Mouse (Mus musculus): ENCODE results near the gene Sel1l3. TPM values are rescaled to one million over a fixed set of nuclear protein-coding genes. Genes with fewer than 3 reads are reported as not detected.

Gene Sel1l3
- total and polyA plus RNA-seq, 3 experiments = 0.01 TPM; not detected in 2

- no peaks in the 10 kb centered on the region for H3K27me3 ChIP-seq (ENCODE audit: control insufficient read depth in 1 of 2, insufficient read depth in 2 of 2, low read length in 2 of 2)
- no peak overlapping the region for H3K9ac ChIP-seq (ENCODE audit: control insufficient read depth, low read depth, low read length, poor library complexity, severe bottlenecking)
- no peaks in the 10 kb centered on the region for H3K4me1 ChIP-seq (ENCODE audit: control insufficient read depth in 1 of 2, insufficient read depth in 2 of 2, low read length in 2 of 2)
- H3K4me3 ChIP-seq (ENCODE audit: control insufficient read depth in 1 of 2, insufficient read depth in 1 of 2, low read depth in 2 of 2, low read length in 2 of 2) = no peak overlapping the region
- no peaks in the 10 kb centered on the region for H3K36me3 ChIP-seq (ENCODE audit: control insufficient read depth in 1 of 2, insufficient read depth in 2 of 2, low read length in 2 of 2)
- no peaks in the 10 kb centered on the region for H3K79me2 ChIP-seq (ENCODE audit: control insufficient read depth, insufficient read depth, low read length, poor library complexity)
- TF ChIP-seq MXI1 (IDR thresholded peaks at IDR 0.05; ENCODE audit: low read depth, low read length) (no peak), UBTF (IDR thresholded peaks at IDR 0.05; ENCODE audit: borderline replicate concordance, insufficient read depth, low read depth, low read length) (no peak)
- no peak for DNase-seq (ENCODE audit: low read depth, low spot score)
- no peak overlapping the region for H3K27ac ChIP-seq (ENCODE audit: control insufficient read depth, low read depth, low read length)
- H3K9me3 ChIP-seq (replicated peaks; ENCODE audit: insufficient read depth, low read length) = no peaks in the 10 kb centered on the region
Observed at GRCm38 (mm10) chr5:53124701-53125100, 89.0 kb downstream of the Sel1l3 start.

GRCm38 (mm10) chr5:53123525-53124286 lies 90.0 kb downstream of the Sel1l3 start:
- no peak for DNase-seq (ENCODE audit: low read depth, low spot score)
- no peaks in the 10 kb centered on the region for H3K4me1 ChIP-seq (ENCODE audit: control insufficient read depth in 1 of 2, insufficient read depth in 2 of 2, low read length in 2 of 2)
- no peak overlapping the region for H3K27ac ChIP-seq (ENCODE audit: control insufficient read depth, low read depth, low read length)
- no peaks in the 10 kb centered on the region for H3K27me3 ChIP-seq (ENCODE audit: control insufficient read depth in 1 of 2, insufficient read depth in 2 of 2, low read length in 2 of 2)
- no peak overlapping the region for H3K4me3 ChIP-seq (ENCODE audit: control insufficient read depth in 1 of 2, insufficient read depth in 1 of 2, low read depth in 2 of 2, low read length in 2 of 2)
- H3K9me3 ChIP-seq (replicated peaks; ENCODE audit: insufficient read depth, low read length) = no peaks in the 10 kb centered on the region
- H3K79me2 ChIP-seq (ENCODE audit: control insufficient read depth, insufficient read depth, low read length, poor library complexity) = no peaks in the 10 kb centered on the region
- no peak overlapping the region for H3K9ac ChIP-seq (ENCODE audit: control insufficient read depth, low read depth, low read length, poor library complexity, severe bottlenecking)
- H3K36me3 ChIP-seq (ENCODE audit: control insufficient read depth in 1 of 2, insufficient read depth in 2 of 2, low read length in 2 of 2) = no peaks in the 10 kb centered on the region
- TF ChIP-seq ZKSCAN1 (IDR thresholded peaks at IDR 0.05; ENCODE audit: low read depth, low read length) (no peak), TBP (IDR thresholded peaks at IDR 0.05; ENCODE audit: low read depth, low read length) (no peak), MAFK (IDR thresholded peaks at IDR 0.05; ENCODE audit: borderline replicate concordance, low read depth, low read length) (no peak), GABPA (IDR thresholded peaks at IDR 0.05; ENCODE audit: low read depth, low read length) (no peak), MEF2A (IDR thresholded peaks at IDR 0.05; ENCODE audit: extremely low read depth, insufficient replicate concordance, low read depth, low read length, poor library complexity, severe bottlenecking) (no peak), RAD21 (IDR thresholded peaks at IDR 0.05; ENCODE audit: low read depth, low read length) (no peak; the same call in 1 of the 2 replicates), CTCF (IDR thresholded peaks at IDR 0.05 in 2 of 3, conservative IDR thresholded peaks at IDR 0.05 in 1 of 3; ENCODE audit: control insufficient read depth in 1 of 3, insufficient read depth in 1 of 3, low read depth in 2 of 3, low read length in 3 of 3, poor library complexity in 1 of 3, severe bottlenecking in 1 of 3) (0 out of 6 replicates have a peak, but pooled peaks of 1 of the 3 experiments have one; percentile 10), POLR2A (IDR thresholded peaks at IDR 0.05; ENCODE audit: control insufficient read depth in 1 of 2, insufficient read depth in 1 of 2, low read depth in 1 of 2, low read length in 2 of 2, poor library complexity in 1 of 2) (no peak)

- no peaks in the 10 kb centered on the region for H3K27me3 ChIP-seq (ENCODE audit: control insufficient read depth in 1 of 2, insufficient read depth in 2 of 2, low read length in 2 of 2)
- no peak for DNase-seq (ENCODE audit: low read depth, low spot score)
- no peaks in the 10 kb centered on the region for H3K4me1 ChIP-seq (ENCODE audit: control insufficient read depth in 1 of 2, insufficient read depth in 2 of 2, low read length in 2 of 2)
- H3K36me3 ChIP-seq (ENCODE audit: control insufficient read depth in 1 of 2, insufficient read depth in 2 of 2, low read length in 2 of 2) = no peaks in the 10 kb centered on the region
- no peaks in the 10 kb centered on the region for H3K9me3 ChIP-seq (replicated peaks; ENCODE audit: insufficient read depth, low read length)
- no peaks in the 10 kb centered on the region for H3K79me2 ChIP-seq (ENCODE audit: control insufficient read depth, insufficient read depth, low read length, poor library complexity)
- no peak overlapping the region for H3K4me3 ChIP-seq (ENCODE audit: control insufficient read depth in 1 of 2, insufficient read depth in 1 of 2, low read depth in 2 of 2, low read length in 2 of 2)
- TF ChIP-seq CHD2 (IDR thresholded peaks at IDR 0.05; ENCODE audit: low read length) (no peak), ZMIZ1 (IDR thresholded peaks at IDR 0.05; ENCODE audit: low read depth, low read length) (no peak), TCF12 (IDR thresholded peaks at IDR 0.05; ENCODE audit: low read depth, low read length) (no peak), ZC3H11A (IDR thresholded peaks at IDR 0.05; ENCODE audit: low read depth, low read length) (no peak), TAL1 (IDR thresholded peaks at IDR 0.05; ENCODE audit: low read length) (no peak)
- H3K27ac ChIP-seq (ENCODE audit: control insufficient read depth, low read depth, low read length) = no peak overlapping the region
- no peak overlapping the region for H3K9ac ChIP-seq (ENCODE audit: control insufficient read depth, low read depth, low read length, poor library complexity, severe bottlenecking)
Observed at GRCm38 (mm10) chr5:53119689-53120088, 94.0 kb downstream of the Sel1l3 start.

Measured in MEL (cell line).